Mouse (Mus musculus) kidney, embryonic 14.5 days (tissue): ENCODE data around the gene Slc22a22. TPM values are rescaled to one million over a fixed set of nuclear protein-coding genes. Genes with fewer than 3 reads are reported as not detected.
A peak's percentile ranks its signal among the peaks of the same experiment; 100 is the strongest.

Experiments used
- ATAC-seq: fragments of 200-750 bp; cut with Nextera tagmentation; 2 replicates; pipeline ENCODE4 v1.8.0; 2017; ENCODE audit warnings: moderate number of reproducible peaks, mild to moderate bottlenecking, moderate TSS enrichment, moderate library complexity; ENCODE audit not compliant: low FRiP score, low TSS enrichment
- H3K27ac ChIP-seq: fragments of 300-500 bp; sonication (generic); 2 replicates; pipeline ENCODE4 v1.5.1; 2014; ENCODE audit warnings: low read depth, mild to moderate bottlenecking, low read length, moderate library complexity, mixed read lengths
- H3K27me3 ChIP-seq: fragments of 300-500 bp; sonication (generic); 2 replicates; pipeline ENCODE4 v1.6.1; 2014; ENCODE audit warnings: mild to moderate bottlenecking, low read length; ENCODE audit not compliant: control insufficient read depth, insufficient read depth
- H3K36me3 ChIP-seq: fragments of 300-500 bp; sonication (generic); 2 replicates; pipeline ENCODE4 v1.6.1; 2014; ENCODE audit warnings: low read length, mixed read lengths; ENCODE audit not compliant: control insufficient read depth, insufficient read depth
- H3K4me1 ChIP-seq: fragments of 300-500 bp; sonication (generic); 2 replicates; pipeline ENCODE4 v1.6.1; 2014; ENCODE audit warnings: low read length, mixed read lengths; ENCODE audit not compliant: control insufficient read depth, insufficient read depth
- H3K4me2 ChIP-seq: fragments of 300-500 bp; sonication (generic); replicated peaks from 2 replicates; pipeline ENCODE4 v1.6.1; 2014; ENCODE audit warnings: low read depth, mild to moderate bottlenecking, low read length
- H3K4me3 ChIP-seq: fragments of 300-500 bp; sonication (generic); 2 replicates; pipeline ENCODE4 v1.5.1; 2014; ENCODE audit warnings: mild to moderate bottlenecking, low read length
- H3K9ac ChIP-seq: fragments of 300-500 bp; sonication (generic); 2 replicates; pipeline ENCODE4 v1.6.1; 2014; ENCODE audit warnings: low read depth, mild to moderate bottlenecking, low read length, moderate library complexity
- H3K9me3 ChIP-seq: fragments of 300-500 bp; sonication (generic); 2 replicates; pipeline ENCODE4 v1.6.1; 2016; ENCODE audit warnings: low read length; ENCODE audit not compliant: control insufficient read depth
- WGBS: fragments of 180-500 bp; shearing (Covaris S2); extraction: QIAGEN DNeasy Blood & Tissue Kit; methylation state at CpG from one replicate; pipeline ENCODE4 v1.1.7; 2014; 5-methylcytosine and 5-hydroxymethylcytosine counted together
- polyA plus RNA-seq: library from polyadenylated mRNA; unstranded; fragments of >200 nt; fragmentation: Nextera tagmentation; extraction: Ambion mirVana; gene quantifications from 2 replicates; pipeline ENCODE4 v1.2.1, GENCODE M21; 2014

The Slc22a22 gene
- polyA plus RNA-seq: 0.31 and 0.41 TPM in 2 replicates

- H3K27ac ChIP-seq: no peak within 1 kb of the TSS
- WGBS: 73% methylated on average over 2 of the region's 2 CpGs
Measured at GRCm38 (mm10) chr15:57477525-57477924, at the start of gene Slc22a22. TSS of gene Slc22a22 (minus strand) at chr15:57477625.

GRCm38 (mm10) chr15:57523510-57524298 lies 46.3 kb upstream of the Slc22a22 start:
- no peaks in the 10 kb centered on the region for H3K9me3 ChIP-seq
- no peaks in the 10 kb centered on the region for H3K36me3 ChIP-seq
- H3K9ac ChIP-seq: no peak overlapping the region
- 61% methylated on average over 10 of the region's 10 CpGs for WGBS
- H3K27me3 ChIP-seq: no peaks in the 10 kb centered on the region
- no peak overlapping the region for H3K27ac ChIP-seq
- no peak overlapping the region for H3K4me3 ChIP-seq
- H3K4me1 ChIP-seq: no peaks in the 10 kb centered on the region
- ATAC-seq: no peak
- no peak overlapping the region for H3K4me2 ChIP-seq

More at GRCm38 (mm10) chr15:57477525-57477924, at the start of gene Slc22a22:
- no peak within 1 kb of the TSS for H3K9ac ChIP-seq
- no peak for ATAC-seq
- no peaks in the 10 kb centered on the region for H3K27me3 ChIP-seq
- H3K4me1 ChIP-seq: no peaks in the 10 kb centered on the region
- H3K4me3 ChIP-seq: no peak within 1 kb of the TSS
- H3K9me3 ChIP-seq: peaks cover 4% of the 10 kb centered on the region; the same call in 1 of the 2 replicates
- H3K36me3 ChIP-seq: no peaks in the 10 kb centered on the region
- no peak within 1 kb of the TSS for H3K4me2 ChIP-seq

GRCm38 (mm10) chr15:57522160-57522559 lies 44.7 kb upstream of the Slc22a22 start:
- H3K4me2 ChIP-seq: no peak overlapping the region
- no peak for ATAC-seq

GRCm38 (mm10) chr15:57509185-57510172 lies 32.1 kb upstream of the Slc22a22 start:
- Histone ChIP-seq H3K4me3 (no peak overlapping the region), H3K9ac (no peak overlapping the region), H3K27ac (0 out of 2 replicates have a peak overlapping the region, but pooled peaks have one; percentile 27), H3K36me3 (no peaks in the 10 kb centered on the region), H3K9me3 (no peaks in the 10 kb centered on the region), H3K27me3 (no peaks in the 10 kb centered on the region), H3K4me1 (peaks cover 7% of the 10 kb centered on the region), H3K4me2 (no peak overlapping the region; the same call in 1 of the 2 replicates)
- peak; percentile 75 for ATAC-seq
- 18% methylated on average over 21 of the region's 21 CpGs for WGBS

More at GRCm38 (mm10) chr15:57522160-57522559, 44.7 kb upstream of the Slc22a22 start:
- no peaks in the 10 kb centered on the region for H3K27me3 ChIP-seq
- no peaks in the 10 kb centered on the region for H3K4me1 ChIP-seq
- H3K4me3 ChIP-seq: no peak overlapping the region
- no peaks in the 10 kb centered on the region for H3K36me3 ChIP-seq
- H3K9ac ChIP-seq: no peak overlapping the region
- H3K9me3 ChIP-seq: no peaks in the 10 kb centered on the region
- WGBS: 54% methylated on average over 1 of the region's 1 CpGs
- no peak overlapping the region for H3K27ac ChIP-seq

GRCm38 (mm10) chr15:57508242-57509184 lies 31.1 kb upstream of the Slc22a22 start:
- Histone ChIP-seq H3K27me3 (no peaks in the 10 kb centered on the region), H3K4me3 (no peak overlapping the region), H3K9me3 (no peaks in the 10 kb centered on the region), H3K4me2 (no peak overlapping the region; the same call in 1 of the 2 replicates), H3K36me3 (no peaks in the 10 kb centered on the region), H3K9ac (no peak overlapping the region), H3K4me1 (peaks cover 7% of the 10 kb centered on the region), H3K27ac (no peak overlapping the region)
- 52% methylated on average over 11 of the region's 11 CpGs for WGBS
- ATAC-seq: peak; percentile 89

- Histone ChIP-seq H3K4me3 (no peak overlapping the region), H3K27ac (no peak overlapping the region), H3K9me3 (no peaks in the 10 kb centered on the region), H3K9ac (no peak overlapping the region), H3K4me1 (peaks cover 1% of the 10 kb centered on the region), H3K27me3 (no peaks in the 10 kb centered on the region), H3K36me3 (no peaks in the 10 kb centered on the region), H3K4me2 (no peak overlapping the region)
- no peak for ATAC-seq
- WGBS: 44% methylated on average over 9 of the region's 9 CpGs
Measured at GRCm38 (mm10) chr15:57504126-57504705, 26.8 kb upstream of the Slc22a22 start.

- H3K36me3 ChIP-seq: no peaks in the 10 kb centered on the region
- no peak overlapping the region for H3K4me3 ChIP-seq
- no peak overlapping the region for H3K4me2 ChIP-seq
- WGBS: 91% methylated on average over 3 of the region's 3 CpGs
- H3K9me3 ChIP-seq: no peaks in the 10 kb centered on the region
- no peak for ATAC-seq
- H3K27me3 ChIP-seq: no peaks in the 10 kb centered on the region
- H3K9ac ChIP-seq: no peak overlapping the region
- no peak overlapping the region for H3K27ac ChIP-seq
- no peaks in the 10 kb centered on the region for H3K4me1 ChIP-seq
Measured at GRCm38 (mm10) chr15:57503656-57504055, 26.2 kb upstream of the Slc22a22 start.

- no peak overlapping the region for H3K9ac ChIP-seq
- H3K27me3 ChIP-seq: no peaks in the 10 kb centered on the region
- H3K4me1 ChIP-seq: no peaks in the 10 kb centered on the region
- H3K36me3 ChIP-seq: no peaks in the 10 kb centered on the region
- H3K9me3 ChIP-seq: no peaks in the 10 kb centered on the region
- no peak overlapping the region for H3K4me3 ChIP-seq
- no peak for ATAC-seq
- no peak overlapping the region for H3K27ac ChIP-seq
- no peak overlapping the region for H3K4me2 ChIP-seq
Measured at GRCm38 (mm10) chr15:57501559-57501958, 24.1 kb upstream of the Slc22a22 start.
